Mouse (Mus musculus) erythroblast, adult 5-6 weeks (primary cell): Measurements from ENCODE around the gene H2-Ob. TPM values are rescaled to one million over a fixed set of nuclear protein-coding genes. Genes with fewer than 3 reads are reported as not detected.
"Not testable (repeated sequence)": the region's sequence is repeated elsewhere in the genome, so short reads cannot be mapped to it uniquely, and the experiment has no call there.

Experiments used
- ATAC-seq: replicated peaks from 2 replicates; pipeline ENCODE4 v1.8.0; 2016; ENCODE audit warnings: moderate number of reproducible peaks, mild to moderate bottlenecking, moderate TSS enrichment, inconsistent platforms; ENCODE audit not compliant: poor library complexity, low FRiP score, severe bottlenecking
- total RNA-seq, 2 experiments: library from RNA; stranded (forward) in 1 of 2; stranded (reverse) in 1 of 2; fragments of 150-400 nt in 1 of 2; fragments of 200-764, 138-1000 nt in 1 of 2; gene quantifications; 2 replicates each; pipeline versions ENCODE4 v1.2.3 to v1.2.4; 2015 to 2017; ENCODE audit warnings: low replicate concordance in 2 of 2

Gene H2-Ob
- total RNA-seq, 2 experiments from 2014 or later: 1.4 to 8.1 TPM

DNA sequence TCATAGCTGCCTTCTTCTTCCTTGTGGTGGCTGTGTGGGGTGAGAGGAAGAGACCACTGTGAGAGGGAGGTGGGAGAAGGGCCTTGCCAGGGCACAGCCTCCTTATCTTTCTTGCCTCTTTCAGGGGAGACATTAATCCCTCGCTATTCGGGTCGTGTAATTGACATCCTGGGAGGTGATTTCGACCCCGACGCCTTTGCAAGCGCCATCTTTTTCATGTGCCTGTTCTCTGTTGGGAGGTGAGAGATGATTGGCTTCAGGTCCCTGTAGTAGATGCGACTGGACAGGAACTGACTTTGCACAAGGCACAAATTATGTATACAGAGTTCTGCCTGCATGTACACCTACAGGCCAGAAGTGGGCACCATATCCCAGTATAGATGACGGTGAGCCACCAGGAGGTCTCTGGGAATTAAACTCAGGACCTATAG, 32.9 kb upstream of the H2-Ob start:
- ATAC-seq: peak; percentile 78

GRCm38 (mm10) chr17:34206731-34207130, 32.0 kb upstream of the H2-Ob start:
- no peak for ATAC-seq

- no peak for ATAC-seq
Observed at GRCm38 (mm10) chr17:34207456-34207855, 31.2 kb upstream of the H2-Ob start.

GRCm38 (mm10) chr17:34207866-34208265, 30.8 kb upstream of the H2-Ob start:
- ATAC-seq: no peak

- no peak for ATAC-seq
Observed at GRCm38 (mm10) chr17:34208421-34208820, 30.3 kb upstream of the H2-Ob start.

DNA sequence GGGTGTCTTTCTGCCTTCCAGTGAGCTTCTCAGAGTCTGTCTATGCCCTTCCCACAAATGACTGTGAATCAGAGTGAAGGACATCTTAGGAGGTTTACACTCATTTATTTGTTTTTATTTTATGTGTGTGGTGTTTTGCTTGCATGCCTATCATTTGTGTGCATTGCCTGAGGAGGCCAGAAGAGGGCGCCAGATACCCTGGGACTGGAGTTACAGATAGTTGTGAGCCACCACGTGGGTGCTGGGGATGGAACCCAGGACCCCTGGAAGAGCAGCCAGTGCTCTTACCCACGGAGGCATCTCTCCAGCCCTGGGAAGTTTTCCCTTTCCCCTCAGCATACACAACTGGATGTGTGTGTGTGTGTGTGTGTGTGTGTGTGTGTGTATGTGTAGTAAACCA, 29.0 kb upstream of the H2-Ob start:
- no peak for ATAC-seq

DNA sequence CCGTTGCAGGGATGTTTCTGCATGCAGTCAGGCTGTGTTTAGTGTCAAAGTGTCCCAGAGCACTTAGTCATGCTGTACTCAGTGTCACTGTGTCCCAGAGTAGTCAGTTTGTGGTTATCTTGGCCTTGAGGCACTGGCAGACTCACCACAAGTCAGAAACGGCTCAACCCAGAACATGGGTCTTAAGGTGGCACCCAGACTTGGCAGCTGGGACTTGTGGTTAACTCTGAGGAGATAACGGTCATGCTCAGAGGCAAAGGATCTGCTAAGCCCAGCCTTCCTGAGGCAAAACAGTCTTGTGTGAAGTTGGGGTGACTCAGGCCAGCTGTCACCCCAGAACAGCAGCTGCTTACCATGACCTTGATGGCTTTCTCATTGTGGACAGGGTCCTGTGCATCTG, 28.1 kb upstream of the H2-Ob start:
- 0 out of 2 replicates have a peak, but pooled peaks have one; percentile 45 for ATAC-seq

DNA sequence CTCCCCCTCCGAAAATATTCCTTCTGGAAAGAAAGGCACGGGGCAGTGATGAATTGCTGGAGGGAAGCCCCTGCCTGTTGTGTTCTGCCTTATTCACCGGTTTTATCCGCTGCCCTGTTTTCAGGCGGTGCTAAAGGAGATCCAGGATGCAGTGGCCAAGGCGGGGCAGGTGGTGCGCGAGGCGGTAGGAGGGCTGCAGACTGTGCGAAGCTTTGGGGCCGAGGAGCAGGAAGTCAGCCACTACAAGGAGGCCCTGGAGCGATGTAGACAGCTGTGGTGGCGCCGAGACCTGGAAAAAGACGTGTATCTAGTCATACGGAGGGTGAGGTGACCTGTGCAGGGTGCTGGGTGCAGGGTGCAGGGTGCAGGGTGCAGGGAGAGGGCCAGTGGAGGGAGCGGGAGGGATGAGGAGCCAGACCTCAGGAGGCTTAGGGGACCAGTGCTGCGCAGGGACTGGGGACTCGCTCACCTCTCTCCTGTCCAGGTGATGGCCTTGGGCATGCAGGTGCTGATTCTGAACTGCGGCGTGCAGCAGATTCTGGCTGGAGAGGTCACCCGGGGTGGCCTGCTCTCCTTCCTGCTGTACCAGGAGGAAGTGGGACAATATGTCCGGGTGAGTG, 26.8 kb upstream of the H2-Ob start:
- ATAC-seq: no peak

DNA sequence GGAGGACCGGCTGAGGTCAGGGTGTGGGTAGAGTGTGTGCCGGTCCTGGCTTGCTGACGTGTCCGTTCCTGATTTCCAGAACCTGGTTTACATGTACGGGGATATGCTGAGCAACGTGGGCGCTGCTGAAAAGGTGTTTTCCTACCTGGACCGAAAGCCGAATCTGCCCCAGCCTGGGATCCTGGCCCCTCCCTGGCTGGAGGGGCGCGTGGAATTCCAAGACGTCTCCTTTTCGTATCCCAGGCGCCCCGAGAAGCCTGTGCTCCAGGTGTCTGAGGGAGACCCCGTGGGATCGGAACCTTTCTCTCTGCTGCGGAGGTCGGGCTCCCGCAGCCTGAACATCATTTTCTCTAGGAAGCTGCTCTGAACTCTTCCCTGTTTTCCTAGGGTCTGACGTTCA, 24.8 kb upstream of the H2-Ob start:
- no peak for ATAC-seq

DNA sequence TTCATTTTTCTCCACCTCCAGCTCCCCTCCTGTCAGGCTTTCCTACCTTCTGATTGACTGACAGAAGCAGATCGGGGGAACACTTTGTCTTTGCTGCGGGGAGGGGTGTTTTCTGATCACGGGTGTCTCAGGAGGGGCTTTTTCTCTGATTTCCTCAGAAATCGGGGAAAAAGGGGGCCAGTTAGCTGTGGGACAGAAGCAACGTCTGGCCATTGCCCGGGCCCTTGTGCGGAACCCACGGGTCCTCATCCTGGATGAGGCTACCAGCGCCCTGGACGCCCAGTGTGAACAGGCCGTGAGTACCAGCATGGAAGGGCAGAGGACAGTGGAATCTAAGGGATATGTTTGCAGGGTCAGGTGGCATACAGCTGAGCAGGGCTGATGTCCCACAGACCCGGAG, 23.5 kb upstream of the H2-Ob start:
- ATAC-seq: no peak

- no peak for ATAC-seq
Observed at GRCm38 (mm10) chr17:34217216-34217928, 21.3 kb upstream of the H2-Ob start.

- no peak for ATAC-seq
Observed at GRCm38 (mm10) chr17:34217986-34218385, 20.7 kb upstream of the H2-Ob start.

DNA sequence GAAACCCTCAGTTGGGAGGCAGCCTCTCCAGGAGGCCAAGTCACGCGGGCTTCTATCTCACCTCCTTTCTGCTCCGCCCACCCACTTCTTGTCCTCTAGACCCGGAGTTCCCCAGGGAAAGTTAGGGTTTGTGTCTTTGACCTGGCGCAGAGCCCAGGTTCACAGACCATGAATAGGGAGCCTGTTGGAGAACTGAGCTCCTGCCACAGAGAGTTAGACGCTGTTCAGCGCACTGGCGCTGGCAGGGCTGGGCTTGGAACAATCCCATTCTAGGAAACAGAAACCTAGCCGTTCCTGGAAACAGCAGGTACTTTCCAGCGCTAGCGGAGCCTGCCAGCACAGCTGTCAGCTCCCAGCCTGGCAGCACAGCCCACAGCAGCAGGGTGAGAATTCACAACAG, 20.0 kb upstream of the H2-Ob start:
- no peak for ATAC-seq

DNA sequence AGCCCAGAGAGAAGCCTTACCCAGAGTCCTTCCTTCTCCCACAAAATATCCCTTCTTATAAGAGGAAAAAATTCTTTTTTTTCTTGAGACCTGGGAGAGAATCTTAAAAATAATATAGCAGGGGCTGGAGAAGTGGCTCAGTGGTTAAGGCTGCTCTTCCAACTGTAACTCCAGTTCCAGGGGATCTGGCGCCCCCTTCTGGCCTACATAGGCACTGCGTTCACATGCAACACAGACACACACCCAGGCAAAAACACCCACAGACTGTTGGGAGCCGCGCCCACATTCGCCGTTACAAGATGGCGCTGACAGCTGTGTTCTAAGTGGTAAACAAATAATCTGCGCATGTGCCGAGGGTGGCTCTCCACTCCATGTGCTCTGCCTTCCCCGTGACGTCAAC, 19.6 kb upstream of the H2-Ob start:
- ATAC-seq: not testable (repeated sequence)

GRCm38 (mm10) chr17:34219801-34220200, 18.9 kb upstream of the H2-Ob start:
- not testable (repeated sequence) for ATAC-seq

DNA sequence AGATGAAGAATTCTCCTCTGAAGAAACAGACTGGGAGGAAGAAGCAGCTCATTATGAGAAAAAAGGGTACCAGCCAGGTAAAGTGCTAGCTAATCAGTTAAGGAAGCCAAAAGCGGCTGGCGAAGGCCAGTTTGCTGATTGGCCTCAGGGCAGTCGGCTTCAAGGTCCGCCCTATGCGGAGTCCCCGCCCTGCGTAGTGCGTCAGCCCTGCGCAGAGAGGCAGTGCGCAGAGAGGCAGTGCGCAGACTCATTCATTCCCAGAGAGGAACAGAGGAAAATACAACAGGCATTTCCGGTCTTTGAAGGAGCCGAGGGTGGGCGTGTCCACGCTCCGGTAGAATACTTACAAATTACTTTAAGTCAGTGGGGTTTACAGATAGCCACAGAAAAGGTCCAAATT, 18.3 kb upstream of the H2-Ob start:
- not testable (repeated sequence) for ATAC-seq

- no peak for ATAC-seq
Observed at GRCm38 (mm10) chr17:34224816-34225215, 13.9 kb upstream of the H2-Ob start.

DNA sequence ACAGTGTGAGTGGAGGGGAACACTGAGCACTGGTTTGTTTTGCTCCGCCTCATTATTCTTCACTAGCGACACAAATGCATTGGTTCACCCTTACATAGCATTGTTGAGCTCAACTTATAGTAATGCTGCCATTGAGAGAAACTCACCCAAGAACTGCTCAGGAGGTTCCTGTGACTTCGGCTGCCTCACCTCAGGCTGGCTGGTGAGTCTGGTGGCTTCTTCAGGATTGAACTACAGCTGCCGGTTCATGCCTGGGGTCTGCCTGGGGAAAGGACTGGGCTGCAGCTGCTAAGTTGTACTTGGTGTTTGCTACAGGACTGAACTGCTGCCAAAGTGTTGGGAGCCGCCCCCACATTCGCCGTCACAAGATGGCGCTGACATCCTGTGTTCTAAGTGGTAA, 13.3 kb upstream of the H2-Ob start:
- ATAC-seq: no peak

DNA sequence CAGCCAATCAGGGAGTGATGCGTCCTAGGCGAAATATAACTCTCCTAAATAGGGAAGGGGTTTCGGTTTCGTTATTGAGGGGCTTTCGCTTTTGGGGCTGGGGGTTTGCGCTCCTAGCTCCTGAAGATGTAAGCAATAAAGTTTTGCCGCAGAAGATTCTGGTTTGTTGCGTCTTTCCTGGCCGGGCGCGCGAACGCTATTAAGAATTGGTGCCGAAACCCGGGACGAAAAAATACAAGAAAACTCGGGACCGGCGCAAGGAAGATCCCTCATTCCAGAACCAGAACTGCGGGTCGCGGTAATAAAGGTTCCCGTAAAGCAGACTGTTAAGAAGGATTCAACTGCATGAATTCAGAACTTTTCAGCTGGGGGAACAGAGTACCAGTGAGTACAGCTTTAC, 12.8 kb upstream of the H2-Ob start:
- ATAC-seq: not testable (repeated sequence)

DNA sequence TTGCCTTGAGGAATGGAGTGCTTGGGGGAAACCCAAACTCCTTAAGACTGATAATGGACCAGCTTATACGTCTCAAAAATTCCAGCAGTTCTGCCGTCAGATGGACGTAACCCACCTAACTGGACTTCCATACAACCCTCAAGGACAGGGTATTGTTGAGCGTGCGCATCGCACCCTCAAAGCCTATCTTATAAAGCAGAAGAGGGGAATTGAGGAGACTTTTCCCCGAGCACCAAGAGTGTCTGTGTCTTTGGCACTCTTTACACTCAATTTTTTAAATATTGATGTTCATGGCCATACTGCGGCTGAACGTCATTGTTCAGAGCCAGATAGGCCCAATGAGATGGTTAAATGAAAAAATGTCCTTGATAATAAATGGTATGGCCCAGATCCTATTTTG, 7.7 kb upstream of the H2-Ob start:
- ATAC-seq: not testable (repeated sequence)

DNA sequence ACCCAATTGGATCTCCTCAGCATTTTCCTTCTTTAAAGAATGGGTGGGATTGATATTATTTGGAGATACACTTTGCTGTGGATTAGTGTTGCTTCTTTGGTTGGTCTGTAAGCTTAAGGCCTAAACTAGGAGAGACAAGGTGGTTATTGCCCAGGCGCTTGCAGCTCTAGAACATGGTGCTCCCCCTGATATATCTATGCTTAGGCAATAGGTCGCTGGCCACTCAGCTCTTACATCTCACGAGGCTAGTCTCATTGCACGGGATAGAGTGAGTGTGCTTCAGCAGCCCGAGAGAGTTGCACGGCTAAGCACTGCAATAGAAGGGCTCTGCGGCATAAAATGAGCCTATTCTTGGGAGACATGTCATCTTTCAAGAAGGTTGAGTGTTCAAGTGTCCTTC, 6.7 kb upstream of the H2-Ob start:
- not testable (repeated sequence) for ATAC-seq

DNA sequence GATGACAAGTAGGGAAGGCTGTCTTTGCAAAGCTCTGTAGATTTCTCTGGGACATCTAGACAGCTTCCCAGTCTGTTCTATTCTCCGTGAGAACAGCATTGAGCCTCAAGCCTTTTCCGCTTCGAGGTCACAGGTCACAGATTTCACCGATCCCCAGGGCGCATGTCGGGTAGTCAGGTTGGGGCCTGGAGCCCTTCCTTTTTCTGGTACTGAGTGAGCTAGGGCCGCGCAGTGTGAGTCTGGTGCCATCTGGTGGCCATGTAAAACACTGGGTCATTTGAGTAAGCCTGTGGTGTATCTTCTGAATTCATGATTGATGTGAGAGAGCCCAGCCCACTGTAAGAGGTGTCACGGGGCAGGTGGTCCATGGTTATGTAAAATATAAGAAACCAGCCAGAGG, 3.8 kb upstream of the H2-Ob start:
- peak; percentile 52 for ATAC-seq
